Mouse (Mus musculus): ENCODE measurements around the gene Slco2b1. TPM values are rescaled to one million over a fixed set of nuclear protein-coding genes. Genes with fewer than 3 reads are reported as not detected.
"Not testable (repeated sequence)": the region's sequence is repeated elsewhere in the genome, so short reads cannot be mapped to it uniquely, and the experiment has no call there.

The Slco2b1 gene
- polyA plus RNA-seq (2014; fragmentation: Nextera tagmentation; extraction: Ambion mirVana): 3.9 TPM in 2 replicates

GRCm38 (mm10) chr7:99711166-99711565 lies at the start of gene Slco2b1:
Gene Slco2b1 (minus strand): TSS chr7:99711340.
- no peak within 1 kb of the TSS for H3K4me2 ChIP-seq (ENCODE audit: low read depth, low read length)
- H3K9me3 ChIP-seq (ENCODE audit: control insufficient read depth, low read length): no peaks in the 10 kb centered on the region
- DNase-seq (ENCODE audit: low spot score): no peak
- 0 out of 2 replicates have a peak, but pooled peaks cover 8% of the 10 kb centered on the region for H3K4me1 ChIP-seq (ENCODE audit: control insufficient read depth, insufficient read depth, low read length)
- no peak within 1 kb of the TSS for H3K27ac ChIP-seq (replicated peaks; ENCODE audit: low read depth, low read length)
- WGBS: 68% methylated on average over 8 of the region's 8 CpGs
- H3K27me3 ChIP-seq (replicated peaks; ENCODE audit: control insufficient read depth, insufficient read depth, low read length): no peaks in the 10 kb centered on the region
- no peak for ATAC-seq (ENCODE audit: low read depth)
- H3K9ac ChIP-seq (ENCODE audit: low read depth, low read length): no peak within 1 kb of the TSS
- no peak within 1 kb of the TSS for H3K4me3 ChIP-seq (ENCODE audit: low read depth, low read length)
- H3K36me3 ChIP-seq (ENCODE audit: control insufficient read depth, insufficient read depth, low read length): no peaks in the 10 kb centered on the region

DNA sequence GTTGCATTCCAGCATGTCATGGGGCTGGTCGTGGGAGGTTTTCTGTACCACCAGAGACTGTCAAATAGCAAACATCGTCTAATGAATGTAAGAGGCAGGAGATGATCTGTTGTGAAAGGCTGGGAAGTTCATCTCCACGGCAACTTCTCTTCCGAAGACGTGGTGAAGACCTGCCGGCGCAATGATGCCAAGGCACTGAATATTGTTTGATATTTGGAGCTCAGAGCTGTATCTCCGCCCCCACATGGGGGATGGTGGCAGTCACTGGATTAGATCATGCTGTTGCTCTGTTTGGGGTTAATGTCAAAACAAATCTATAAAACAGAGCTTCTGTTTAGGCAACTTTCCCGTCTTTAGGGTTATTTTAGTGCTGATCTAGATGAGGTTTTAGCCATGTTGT lies 28.1 kb upstream of the Slco2b1 start:
- ATAC-seq (ENCODE audit: low read depth) (no peak), DNase-seq (ENCODE audit: low spot score) (no peak)
- no peaks in the 10 kb centered on the region for H3K27me3 ChIP-seq (replicated peaks; ENCODE audit: control insufficient read depth, insufficient read depth, low read length)
- H3K27ac ChIP-seq (replicated peaks; ENCODE audit: low read depth, low read length): no peak overlapping the region
- WGBS: 60% methylated on average over 9 of the region's 9 CpGs
- no peaks in the 10 kb centered on the region for H3K9me3 ChIP-seq (ENCODE audit: control insufficient read depth, low read length)
- no peak overlapping the region for H3K4me2 ChIP-seq (ENCODE audit: low read depth, low read length)
- no peak overlapping the region for H3K4me3 ChIP-seq (ENCODE audit: low read depth, low read length)
- no peaks in the 10 kb centered on the region for H3K36me3 ChIP-seq (ENCODE audit: control insufficient read depth, insufficient read depth, low read length)
- no peak overlapping the region for H3K9ac ChIP-seq (ENCODE audit: low read depth, low read length)
- H3K4me1 ChIP-seq (ENCODE audit: control insufficient read depth, insufficient read depth, low read length): peaks cover 3% of the 10 kb centered on the region; the same call in 1 of the 2 replicates

GRCm38 (mm10) chr7:99735491-99735890 lies 24.4 kb upstream of the Slco2b1 start:
- not testable (repeated sequence) for ATAC-seq (ENCODE audit: low read depth); DNase-seq (ENCODE audit: low spot score)

DNA sequence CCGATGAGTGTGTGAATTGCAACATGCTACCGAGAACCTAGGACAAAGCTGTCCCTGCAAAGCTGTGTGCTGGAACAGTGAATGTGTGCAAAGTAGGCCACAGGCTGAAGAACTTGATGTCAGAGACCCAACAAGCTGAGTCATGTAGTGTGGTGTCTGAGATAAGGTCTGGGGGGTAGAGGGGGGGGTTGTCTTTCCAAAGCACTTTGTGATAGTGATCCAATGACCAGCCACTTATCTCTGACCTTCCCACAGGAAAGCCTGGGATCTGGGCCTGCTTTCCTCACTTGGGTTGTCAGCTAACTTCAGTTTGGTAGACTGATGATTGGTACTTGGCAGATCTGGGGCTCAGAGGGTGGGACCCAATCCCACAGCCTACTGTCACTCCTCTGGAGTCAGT lies 23.5 kb upstream of the Slco2b1 start:
- Histone ChIP-seq H3K4me2 (ENCODE audit: low read depth, low read length) (no peak overlapping the region), H3K4me3 (ENCODE audit: low read depth, low read length) (no peak overlapping the region), H3K9ac (ENCODE audit: low read depth, low read length) (no peak overlapping the region), H3K27ac (replicated peaks; ENCODE audit: low read depth, low read length) (no peak overlapping the region), H3K4me1 (ENCODE audit: control insufficient read depth, insufficient read depth, low read length) (peaks cover 3% of the 10 kb centered on the region; the same call in 1 of the 2 replicates), H3K36me3 (ENCODE audit: control insufficient read depth, insufficient read depth, low read length) (no peaks in the 10 kb centered on the region), H3K9me3 (ENCODE audit: control insufficient read depth, low read length) (no peaks in the 10 kb centered on the region), H3K27me3 (replicated peaks; ENCODE audit: control insufficient read depth, insufficient read depth, low read length) (no peaks in the 10 kb centered on the region)
- no peak for DNase-seq (ENCODE audit: low spot score)
- ATAC-seq (ENCODE audit: low read depth): no peak
- 89% methylated on average over 2 of the region's 2 CpGs for WGBS

More at GRCm38 (mm10) chr7:99735491-99735890, 24.4 kb upstream of the Slco2b1 start:
- not testable (repeated sequence) for H3K36me3 ChIP-seq (ENCODE audit: control insufficient read depth, insufficient read depth, low read length); H3K27me3 ChIP-seq (replicated peaks; ENCODE audit: control insufficient read depth, insufficient read depth, low read length); H3K27ac ChIP-seq (replicated peaks; ENCODE audit: low read depth, low read length); H3K4me3 ChIP-seq (ENCODE audit: low read depth, low read length); H3K4me1 ChIP-seq (ENCODE audit: control insufficient read depth, insufficient read depth, low read length); H3K4me2 ChIP-seq (ENCODE audit: low read depth, low read length); H3K9me3 ChIP-seq (ENCODE audit: control insufficient read depth, low read length); H3K9ac ChIP-seq (ENCODE audit: low read depth, low read length)
- 92% methylated on average over 9 of the region's 9 CpGs for WGBS

GRCm38 (mm10) chr7:99729973-99730372 lies 18.8 kb upstream of the Slco2b1 start, which contains the start of gene Olfr520:
Gene Olfr520 (plus strand): TSS chr7:99730273.
- Histone ChIP-seq H3K27me3 (replicated peaks; ENCODE audit: control insufficient read depth, insufficient read depth, low read length) (no peaks in the 10 kb centered on the region), H3K9ac (ENCODE audit: low read depth, low read length) (no peak within 1 kb of the TSS), H3K27ac (replicated peaks; ENCODE audit: low read depth, low read length) (no peak within 1 kb of the TSS), H3K9me3 (ENCODE audit: control insufficient read depth, low read length) (peaks cover 14% of the 10 kb centered on the region; the same call in 1 of the 2 replicates), H3K4me3 (ENCODE audit: low read depth, low read length) (no peak within 1 kb of the TSS), H3K4me2 (ENCODE audit: low read depth, low read length) (no peak within 1 kb of the TSS), H3K36me3 (ENCODE audit: control insufficient read depth, insufficient read depth, low read length) (no peaks in the 10 kb centered on the region), H3K4me1 (ENCODE audit: control insufficient read depth, insufficient read depth, low read length) (no peaks in the 10 kb centered on the region)
- ATAC-seq (ENCODE audit: low read depth): no peak
- DNase-seq (ENCODE audit: low spot score): no peak
- WGBS: 98% methylated on average over 2 of the region's 2 CpGs

GRCm38 (mm10) chr7:99716536-99716935 lies 5.4 kb upstream of the Slco2b1 start:
- DNase-seq (ENCODE audit: low spot score) (no peak), ATAC-seq (ENCODE audit: low read depth) (no peak)
- H3K4me2 ChIP-seq (ENCODE audit: low read depth, low read length): no peak overlapping the region
- no peaks in the 10 kb centered on the region for H3K36me3 ChIP-seq (ENCODE audit: control insufficient read depth, insufficient read depth, low read length)
- WGBS: 64% methylated on average over 2 of the region's 2 CpGs
- no peaks in the 10 kb centered on the region for H3K4me1 ChIP-seq (ENCODE audit: control insufficient read depth, insufficient read depth, low read length)
- no peak overlapping the region for H3K27ac ChIP-seq (replicated peaks; ENCODE audit: low read depth, low read length)
- H3K9ac ChIP-seq (ENCODE audit: low read depth, low read length): no peak overlapping the region
- no peaks in the 10 kb centered on the region for H3K27me3 ChIP-seq (replicated peaks; ENCODE audit: control insufficient read depth, insufficient read depth, low read length)
- H3K4me3 ChIP-seq (ENCODE audit: low read depth, low read length): no peak overlapping the region
- no peaks in the 10 kb centered on the region for H3K9me3 ChIP-seq (ENCODE audit: control insufficient read depth, low read length)

DNA sequence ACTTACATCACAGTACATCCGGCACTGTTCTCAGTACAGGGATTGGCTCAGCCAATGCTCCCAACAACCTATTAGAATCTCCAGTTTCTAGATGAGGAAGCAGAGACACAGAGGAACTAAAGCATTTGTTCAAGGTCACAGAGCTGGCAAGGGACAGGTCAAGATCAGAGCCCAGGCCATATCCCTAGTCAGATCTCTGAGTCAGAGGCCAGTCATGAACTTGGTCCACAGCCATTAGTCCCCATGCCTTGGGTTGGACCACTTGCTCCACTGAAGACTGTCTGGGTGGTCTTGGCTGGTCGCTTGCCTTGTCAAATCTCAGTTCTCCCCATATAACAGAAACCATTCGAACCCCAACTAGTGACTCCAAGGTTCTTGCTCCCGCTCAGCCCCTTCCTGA lies 1.3 kb upstream of the Slco2b1 start:
- H3K36me3 ChIP-seq (ENCODE audit: control insufficient read depth, insufficient read depth, low read length): no peaks in the 10 kb centered on the region
- DNase-seq (ENCODE audit: low spot score): no peak
- no peak overlapping the region for H3K27ac ChIP-seq (replicated peaks; ENCODE audit: low read depth, low read length)
- ATAC-seq (ENCODE audit: low read depth): no peak
- no peak overlapping the region for H3K4me3 ChIP-seq (ENCODE audit: low read depth, low read length)
- 0 out of 2 replicates have a peak, but pooled peaks cover 8% of the 10 kb centered on the region for H3K4me1 ChIP-seq (ENCODE audit: control insufficient read depth, insufficient read depth, low read length)
- H3K27me3 ChIP-seq (replicated peaks; ENCODE audit: control insufficient read depth, insufficient read depth, low read length): no peaks in the 10 kb centered on the region
- no peak overlapping the region for H3K4me2 ChIP-seq (ENCODE audit: low read depth, low read length)
- H3K9ac ChIP-seq (ENCODE audit: low read depth, low read length): no peak overlapping the region
- no peaks in the 10 kb centered on the region for H3K9me3 ChIP-seq (ENCODE audit: control insufficient read depth, low read length)
- WGBS: 74% methylated on average over 4 of the region's 4 CpGs

DNA sequence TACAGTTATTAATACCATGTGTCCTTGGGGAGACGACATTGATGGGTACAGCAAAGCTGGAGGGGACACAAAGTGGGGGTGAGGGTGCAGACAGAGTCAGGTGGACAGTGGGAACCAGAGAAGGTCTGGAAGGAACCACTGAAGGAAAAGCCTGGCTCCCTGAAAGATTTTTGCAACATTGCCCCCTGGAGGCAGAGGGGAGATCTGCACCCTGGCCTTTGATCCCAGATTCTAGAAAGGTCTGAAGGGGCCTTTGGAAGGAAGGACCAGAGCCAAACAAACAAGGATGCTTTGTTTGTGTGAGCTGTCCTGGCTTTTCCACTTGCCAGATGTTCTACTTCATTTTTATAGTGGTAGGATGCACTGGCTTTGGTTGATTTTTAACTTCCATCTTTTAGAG lies 664 bp downstream of the Slco2b1 start:
- no peaks in the 10 kb centered on the region for H3K27me3 ChIP-seq (replicated peaks; ENCODE audit: control insufficient read depth, insufficient read depth, low read length)
- ATAC-seq (ENCODE audit: low read depth): no peak
- H3K4me1 ChIP-seq (ENCODE audit: control insufficient read depth, insufficient read depth, low read length): 0 out of 2 replicates have a peak, but pooled peaks cover 8% of the 10 kb centered on the region
- no peaks in the 10 kb centered on the region for H3K9me3 ChIP-seq (ENCODE audit: control insufficient read depth, low read length)
- H3K4me3 ChIP-seq (ENCODE audit: low read depth, low read length): no peak overlapping the region
- no peak overlapping the region for H3K9ac ChIP-seq (ENCODE audit: low read depth, low read length)
- no peak overlapping the region for H3K4me2 ChIP-seq (ENCODE audit: low read depth, low read length)
- 15% methylated on average over 1 of the region's 1 CpGs for WGBS
- H3K27ac ChIP-seq (replicated peaks; ENCODE audit: low read depth, low read length): no peak overlapping the region
- peak; percentile 23 for DNase-seq (ENCODE audit: low spot score)
- no peaks in the 10 kb centered on the region for H3K36me3 ChIP-seq (ENCODE audit: control insufficient read depth, insufficient read depth, low read length)

- ATAC-seq (ENCODE audit: low read depth): no peak
- 58% methylated on average over 7 of the region's 7 CpGs for WGBS
- DNase-seq (ENCODE audit: low spot score): no peak
- H3K36me3 ChIP-seq (ENCODE audit: control insufficient read depth, insufficient read depth, low read length): no peaks in the 10 kb centered on the region
- H3K4me1 ChIP-seq (ENCODE audit: control insufficient read depth, insufficient read depth, low read length): 0 out of 2 replicates have a peak, but pooled peaks cover 8% of the 10 kb centered on the region
- H3K27ac ChIP-seq (replicated peaks; ENCODE audit: low read depth, low read length): no peak overlapping the region
- no peak overlapping the region for H3K4me2 ChIP-seq (ENCODE audit: low read depth, low read length)
- no peaks in the 10 kb centered on the region for H3K27me3 ChIP-seq (replicated peaks; ENCODE audit: control insufficient read depth, insufficient read depth, low read length)
- no peak overlapping the region for H3K4me3 ChIP-seq (ENCODE audit: low read depth, low read length)
- no peak overlapping the region for H3K9ac ChIP-seq (ENCODE audit: low read depth, low read length)
- H3K9me3 ChIP-seq (ENCODE audit: control insufficient read depth, low read length): no peaks in the 10 kb centered on the region
Measured at GRCm38 (mm10) chr7:99709992-99710391, 1.1 kb downstream of the Slco2b1 start.
